Mouse (Mus musculus): ENCODE measurements around the gene Scai. TPM values are rescaled to one million over a fixed set of nuclear protein-coding genes. Genes with fewer than 3 reads are reported as not detected.

Gene Scai
- polyA plus RNA-seq (2014; fragmentation: Illumina TruSeq; extraction: RNeasy Lipid Tissue Mini Kit (QIAGEN cat#74804); ENCODE audit: low read depth, low replicate concordance), result 15.7 TPM

DNA sequence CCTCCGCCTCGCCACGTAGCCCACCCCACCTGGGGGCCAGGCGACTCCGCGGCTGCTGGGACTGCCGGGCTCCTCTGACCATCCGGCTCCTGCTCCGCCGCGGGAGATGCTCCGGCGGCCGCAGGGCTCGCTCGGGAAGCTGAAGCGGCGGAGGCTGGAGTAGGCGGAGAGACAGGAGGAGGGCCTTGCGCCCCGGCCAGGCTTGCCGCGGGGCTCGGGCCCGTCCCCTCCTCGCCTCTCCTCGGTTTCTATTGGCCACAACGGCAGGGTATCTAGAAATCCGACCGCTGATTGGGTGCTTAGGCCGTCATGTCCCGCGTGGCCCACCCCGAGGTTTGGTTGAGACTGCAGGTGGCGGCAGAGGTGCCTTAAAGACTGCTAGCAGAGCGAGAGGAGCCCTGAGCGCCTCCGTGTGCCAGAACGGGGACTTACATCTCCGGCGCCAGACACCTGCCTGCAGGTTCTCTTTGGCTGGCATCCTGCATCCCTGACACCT is at the start of gene Scai:
TSS of gene Scai (minus strand) at position 174 of the 496 bp plus-strand sequence.

DNA sequence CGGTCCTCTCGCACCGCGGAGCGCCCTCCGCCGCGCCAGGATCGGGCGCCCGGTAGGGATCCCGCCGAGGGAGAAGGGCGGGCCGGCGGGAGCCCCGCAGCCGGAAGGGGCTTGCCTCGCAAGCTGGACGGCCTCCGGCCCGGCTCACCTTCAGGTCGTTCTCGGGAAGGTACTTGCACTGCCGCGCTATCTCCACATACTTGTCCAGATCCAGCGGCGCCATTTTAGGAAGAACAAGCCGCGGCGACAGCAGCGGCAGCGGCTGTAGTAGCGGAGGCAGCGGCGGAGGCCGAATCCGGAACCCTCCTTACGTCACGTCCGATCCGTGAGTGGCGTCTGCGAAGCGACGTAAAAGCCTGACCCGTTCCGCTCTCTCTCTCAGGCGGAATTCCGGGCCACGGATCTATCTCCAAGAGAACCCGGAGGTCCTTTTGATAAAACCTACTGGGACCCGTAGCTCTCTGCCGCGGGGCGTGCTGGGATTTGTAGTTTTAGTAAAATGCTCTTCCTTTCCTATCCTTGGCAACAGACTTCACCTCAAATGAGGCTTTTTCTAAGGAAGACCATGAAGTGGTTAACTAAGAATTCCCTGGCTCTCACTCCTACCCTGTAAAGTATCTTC is 35.6 kb upstream of the Scai start, which contains the start of gene Ppp6c:
TSS of gene Ppp6c (minus strand) at position 433 of the 622 bp plus-strand sequence.

DNA sequence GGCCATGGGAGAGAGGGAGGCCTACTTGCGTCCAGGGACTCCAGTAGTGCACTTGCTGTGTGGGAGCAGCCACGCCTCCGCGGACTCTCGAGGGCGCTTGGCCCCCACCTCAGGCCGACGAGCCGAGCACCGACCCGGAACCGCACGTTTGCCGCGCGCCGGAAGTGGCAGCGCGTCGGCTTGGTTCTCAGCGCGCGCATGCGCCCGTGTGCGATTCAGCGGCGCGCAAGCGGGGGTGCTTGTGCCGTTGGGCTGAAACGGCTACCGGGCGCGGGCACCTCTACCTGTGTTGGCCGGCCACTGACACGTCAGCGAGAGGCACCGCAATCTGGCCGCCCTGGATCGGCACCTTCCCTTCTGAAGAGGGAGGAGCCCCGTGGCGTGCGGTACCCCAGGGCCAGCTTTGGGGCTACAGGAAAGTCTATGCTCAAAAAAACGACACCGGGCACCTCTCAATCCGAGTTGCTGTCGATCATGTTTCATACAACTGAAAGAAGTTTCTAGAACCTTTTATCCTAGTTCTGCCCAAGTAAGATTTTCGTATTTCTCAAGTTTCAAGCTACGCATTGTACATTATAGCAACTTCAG is 125.0 kb downstream of the Scai start, which contains the start of gene Golga1:
TSS of gene Golga1 (minus strand) at position 142 of the 588 bp plus-strand sequence.

Other genes with a start within 250 kb of the Scai start
- gene Wdr38, start 193.3 kb downstream of the Scai start, polyA plus RNA-seq (2014; fragmentation: Illumina TruSeq; extraction: RNeasy Lipid Tissue Mini Kit (QIAGEN cat#74804); ENCODE audit: low read depth, low replicate concordance), result not detected
- 225 TPM for gene Arpc5l, start 185.4 kb downstream of the Scai start, polyA plus RNA-seq (2014; fragmentation: Illumina TruSeq; extraction: RNeasy Lipid Tissue Mini Kit (QIAGEN cat#74804); ENCODE audit: low read depth, low replicate concordance)
- 54.9 TPM for gene Rpl35, start 185.1 kb downstream of the Scai start, polyA plus RNA-seq (2014; fragmentation: Illumina TruSeq; extraction: RNeasy Lipid Tissue Mini Kit (QIAGEN cat#74804); ENCODE audit: low read depth, low replicate concordance)
- gene Golga1, start 125.2 kb downstream of the Scai start, polyA plus RNA-seq (2014; fragmentation: Illumina TruSeq; extraction: RNeasy Lipid Tissue Mini Kit (QIAGEN cat#74804); ENCODE audit: low read depth, low replicate concordance), result 39.5 TPM
- 193 TPM for gene Ppp6c, start 35.7 kb upstream of the Scai start, polyA plus RNA-seq (2014; fragmentation: Illumina TruSeq; extraction: RNeasy Lipid Tissue Mini Kit (QIAGEN cat#74804); ENCODE audit: low read depth, low replicate concordance)

Data from adrenal gland, adult 10 weeks (tissue).